Mouse (Mus musculus) lung, postnatal 0 days (tissue): ENCODE data around the gene Nanos2.

ENCODE experiments used
- CTCF ChIP-seq: IDR thresholded peaks from 2 replicates; pipeline ENCODE4 v1.5.1; 2016; ENCODE audit warnings: antibody characterized with exemption, mild to moderate bottlenecking
- EP300 ChIP-seq: IDR thresholded peaks from 2 replicates; pipeline ENCODE4 v1.6.1; 2016; ENCODE audit warnings: antibody characterized with exemption, mild to moderate bottlenecking, control low read depth

- TF ChIP-seq CTCF (no peak), EP300 (no peak)
Measured at GRCm38 (mm10) chr7:19012882-19013281, 25.7 kb downstream of the Nanos2 start.
